Comparison of ENCODE assay signal across 8 mouse cellular contexts in genomic region chr1:39340647-39341046, GRCm38 (mm10). TPM values are rescaled to one million over a fixed set of nuclear protein-coding genes. Genes with fewer than 3 reads are reported as not detected.
DNase-seq lines count a peak whose midpoint lies in the region; ATAC-seq and TF ChIP-seq lines count a peak whose summit lies in the region.

No protein-coding gene starts in this region.

- peak; percentile 63 for TF ChIP-seq CTCF in bone marrow, adult 2 months (IDR thresholded peaks at IDR 0.05; ENCODE audit: control insufficient read depth, insufficient read depth, low read length)
- TF ChIP-seq CTCF in embryonic fibroblast, embryonic 13.5 days (IDR thresholded peaks at IDR 0.05; ENCODE audit: borderline replicate concordance, insufficient read depth, low read length) = peak; percentile 64; the same call in 1 of the 2 replicates
- TF ChIP-seq CTCF in liver, embryonic 14.5 days (IDR thresholded peaks at IDR 0.05; ENCODE audit: low read depth) = peak; percentile 69

- H3K36me3 ChIP-seq in liver, embryonic 14.5 days (replicated peaks; ENCODE audit: control insufficient read depth, insufficient read depth, low read depth) = no peaks in the 10 kb centered on the region
- no peaks in the 10 kb centered on the region for H3K36me3 ChIP-seq in neural tube, embryonic 14.5 days (ENCODE audit: control insufficient read depth, insufficient read depth, low read length)

- no peaks in the 10 kb centered on the region for H3K9me3 ChIP-seq in liver, embryonic 14.5 days (ENCODE audit: control insufficient read depth, low read length)
- no peaks in the 10 kb centered on the region for H3K9me3 ChIP-seq in neural tube, embryonic 14.5 days (ENCODE audit: control insufficient read depth, low read length)

- no peak overlapping the region for H3K27ac ChIP-seq in bone marrow, adult 2 months (ENCODE audit: control insufficient read depth, insufficient read depth, low read depth, low read length, poor library complexity)
- H3K27ac ChIP-seq in embryonic fibroblast, embryonic 13.5 days (ENCODE audit: insufficient read depth, low read length) = no peak overlapping the region
- H3K27ac ChIP-seq in liver, embryonic 14.5 days = no peak overlapping the region
- no peak overlapping the region for H3K27ac ChIP-seq in neural tube, embryonic 14.5 days (ENCODE audit: low read depth, low read length)

- no peaks in the 10 kb centered on the region for H3K27me3 ChIP-seq in liver, embryonic 14.5 days (ENCODE audit: control insufficient read depth, insufficient read depth, low read length)
- H3K27me3 ChIP-seq in neural tube, embryonic 14.5 days (ENCODE audit: control insufficient read depth, insufficient read depth, low read length) = no peaks in the 10 kb centered on the region

- no peak overlapping the region for H3K9ac ChIP-seq in liver, embryonic 14.5 days (replicated peaks)
- H3K9ac ChIP-seq in neural tube, embryonic 14.5 days (replicated peaks; ENCODE audit: low read depth, low read length) = no peak overlapping the region

- no peaks in the 10 kb centered on the region; the same call in 1 of the 2 replicates for H3K4me1 ChIP-seq in bone marrow, adult 2 months (ENCODE audit: control insufficient read depth, insufficient read depth, low read length)
- no peaks in the 10 kb centered on the region for H3K4me1 ChIP-seq in embryonic fibroblast, embryonic 13.5 days (ENCODE audit: control insufficient read depth, insufficient read depth, low read length)
- no peaks in the 10 kb centered on the region for H3K4me1 ChIP-seq in liver, embryonic 14.5 days (replicated peaks; ENCODE audit: control insufficient read depth in 2 of 2, insufficient read depth in 2 of 2, low read length in 1 of 2)
- H3K4me1 ChIP-seq in neural tube, embryonic 14.5 days (ENCODE audit: control insufficient read depth, insufficient read depth, low read length) = no peaks in the 10 kb centered on the region

- TF ChIP-seq EP300 in liver, embryonic 14.5 days (IDR thresholded peaks at IDR 0.05; ENCODE audit: low read depth) = no peak

- DNase-seq in urinary bladder, postnatal 14 days (ENCODE audit: low spot score) = peak; percentile 58
- no peak for DNase-seq in urinary bladder, postnatal 10 days (ENCODE audit: low spot score)
- peak; percentile 9 to 12 (median 11) for DNase-seq in liver, embryonic 14.5 days (ENCODE audit: low read depth in 3 of 3, low spot score in 3 of 3)
- DNase-seq in right cerebral cortex, postnatal 25 days = no peak

- peak; percentile 76 for ATAC-seq in inflammation-experienced regulatory T-cells, adult 6 months
- ATAC-seq in liver, embryonic 14.5 days (ENCODE audit: insufficient read depth) = no peak
- ATAC-seq in neural tube, embryonic 14.5 days (ENCODE audit: low read depth) = peak; percentile 75

- WGBS in bone marrow, adult 2 months = 11% methylated on average over 8 of the region's 8 CpGs
- WGBS in liver, embryonic 14.5 days (ENCODE audit: insufficient replicate concordance) = 13% methylated on average over 8 of the region's 8 CpGs
- WGBS in neural tube, embryonic 14.5 days = 28% methylated on average over 8 of the region's 8 CpGs

- no peak for TF ChIP-seq POLR2A in bone marrow, adult 2 months (IDR thresholded peaks at IDR 0.05; ENCODE audit: borderline replicate concordance, control insufficient read depth, low read depth, low read length)
- TF ChIP-seq POLR2A in embryonic fibroblast, embryonic 13.5 days (IDR thresholded peaks at IDR 0.05; ENCODE audit: low read depth, low read length) = no peak

- no peak overlapping the region for H3K4me2 ChIP-seq in liver, embryonic 14.5 days (ENCODE audit: low read depth)
- H3K4me2 ChIP-seq in neural tube, embryonic 14.5 days (ENCODE audit: low read depth, low read length) = no peak overlapping the region

- no peak overlapping the region for H3K4me3 ChIP-seq in bone marrow, adult 2 months (replicated peaks; ENCODE audit: control insufficient read depth, low read depth, low read length)
- H3K4me3 ChIP-seq in embryonic fibroblast, embryonic 13.5 days (ENCODE audit: insufficient read depth, low read length) = no peak overlapping the region
- no peak overlapping the region for H3K4me3 ChIP-seq in liver, embryonic 14.5 days (ENCODE audit: insufficient read depth in 1 of 2, low read depth in 2 of 2, low read length in 2 of 2)
- no peak overlapping the region for H3K4me3 ChIP-seq in neural tube, embryonic 14.5 days (ENCODE audit: low read depth, low read length)

RNA-seq across cellular contexts. Expression of gene Rpl31, which starts 27.0 kb away (rescaled TPM):
- polyA plus RNA-seq in bone marrow, adult 2 months (2011; ENCODE audit: insufficient read depth, insufficient read length, low replicate concordance, missing spikeins) = 1,170 and 2,169 TPM in 2 replicates
- polyA plus RNA-seq in embryonic fibroblast, embryonic 13.5 days (2011; ENCODE audit: insufficient read length, low read depth, missing spikeins) = 1,424 and 1,489 TPM in 2 replicates
- 100 to 1,000 TPM; 401 to 497 (median 469) TPM for polyA plus RNA-seq in inflammation-experienced regulatory T-cells, adult 6 months (2017; shearing (Covaris generic))
- 523 and 947 TPM in 2 replicates for polyA plus RNA-seq in liver, embryonic 14.5 days (2012; rRNA removed)
- polyA plus RNA-seq in liver, embryonic 14.5 days (2014; fragmentation: Nextera tagmentation; extraction: Ambion mirVana) = 541 and 573 TPM in 2 replicates
- polyA plus RNA-seq in neural tube, embryonic 14.5 days (2014; fragmentation: Nextera tagmentation; extraction: Ambion mirVana) = 385 TPM in 2 replicates

Comparison
In these comparisons a context has a peak if more than half of its experiments do, and no peak if none do; other contexts are left out.
1. DNase-seq: peak in urinary bladder, postnatal 14 days (single experiment) and liver, embryonic 14.5 days (3 of 3); none in urinary bladder, postnatal 10 days (single experiment) and right cerebral cortex, postnatal 25 days (single experiment).
2. Peak in every context shown above with its lines, with median percentiles within 50 percentile points of each other: CTCF ChIP-seq.